Mouse (Mus musculus): Measurements from ENCODE around the gene Mboat7.

DNA sequence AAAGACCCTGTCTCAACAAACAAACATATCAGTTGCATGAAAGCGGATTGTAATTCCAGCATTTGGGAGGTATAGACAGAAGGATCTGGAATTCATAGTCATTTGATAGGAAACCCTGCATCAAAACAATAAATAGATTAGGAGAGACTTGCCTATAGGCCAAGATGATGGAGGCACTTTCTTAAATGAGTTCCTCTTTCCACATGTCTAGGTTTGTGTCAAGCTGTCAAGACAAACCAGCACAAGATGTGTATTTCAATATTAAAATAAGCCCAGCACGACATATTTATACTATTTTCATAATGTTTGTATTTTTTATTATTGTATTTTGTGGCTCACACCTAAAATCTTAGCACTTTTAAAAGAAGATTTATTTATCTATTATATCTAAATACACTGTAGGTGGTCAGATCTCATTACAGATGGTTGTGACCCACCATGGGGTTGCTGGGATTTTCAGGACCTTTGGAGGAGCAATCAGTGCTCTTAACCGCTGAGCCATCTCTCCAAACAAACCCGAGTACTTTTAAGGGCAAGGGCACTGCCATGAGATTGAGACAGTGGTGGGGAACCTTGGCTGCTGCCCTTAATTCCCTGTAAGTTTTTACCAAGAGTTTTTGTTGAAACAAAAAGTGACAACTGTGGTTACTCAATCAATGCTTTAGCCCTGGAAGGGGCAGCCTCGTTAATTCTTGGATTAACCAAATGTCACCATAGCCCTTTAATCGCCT, 10.0 kb upstream of the Mboat7 start:
- TF ChIP-seq CTCF (conservative IDR thresholded peaks at IDR 0.05 in 1 of 2, IDR thresholded peaks at IDR 0.05 in 1 of 2; ENCODE audit: low read depth in 2 of 2, low read length in 2 of 2): no peak
- TF ChIP-seq ELF1 (IDR thresholded peaks at IDR 0.05; ENCODE audit: low read depth, low read length): no peak
- TF ChIP-seq E2F4 (IDR thresholded peaks at IDR 0.05; ENCODE audit: insufficient replicate concordance, low read depth, low read length): no peak
